Mouse (Mus musculus): ENCODE measurements at regions not wholly inside any gene's neighbourhood (a gene's known extent, or its start where the extent isn't known, plus 50 kb on each side); places are given as distances from the start of the nearest gene placed in this dataset.

DNA sequence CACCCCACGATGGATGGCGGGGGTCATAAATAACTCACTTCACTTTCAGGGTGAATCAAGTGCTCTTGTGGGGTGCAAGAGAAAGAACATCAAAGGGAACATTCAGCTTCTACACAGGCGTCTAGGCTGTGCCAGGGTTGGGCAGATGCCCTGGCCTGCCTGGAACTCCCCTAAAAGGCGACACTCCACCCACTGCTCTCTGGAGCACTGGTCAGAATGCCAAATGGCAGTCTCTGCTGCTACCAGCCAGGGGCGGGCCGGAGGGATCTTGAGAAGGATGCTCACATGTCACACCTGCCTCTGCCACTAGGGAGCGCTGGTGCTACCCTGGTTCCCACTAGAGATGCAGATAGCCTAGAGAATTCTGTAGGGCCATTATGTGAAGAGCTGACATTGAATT is 293.9 kb upstream of the Mki67 start:
- TF ChIP-seq MAZ (IDR thresholded peaks at IDR 0.05; ENCODE audit: low read depth, low read length) (no peak), TCF12 (IDR thresholded peaks at IDR 0.05; ENCODE audit: low read depth, low read length) (no peak)

Data from MEL (cell line).